Mouse (Mus musculus) v-Abl transformed pro-B cells (cell line): ENCODE results near the gene Brap.

Experiments
- in situ Hi-C, 2 experiments: fragments of 400-800 bp; cut with MboI; formaldehyde crosslinking; loops; one replicate each; pipeline ENCODE4 v1.15.1; 2025; ENCODE audit not compliant: unreplicated experiment in 2 of 2

Brap gene

DNA sequence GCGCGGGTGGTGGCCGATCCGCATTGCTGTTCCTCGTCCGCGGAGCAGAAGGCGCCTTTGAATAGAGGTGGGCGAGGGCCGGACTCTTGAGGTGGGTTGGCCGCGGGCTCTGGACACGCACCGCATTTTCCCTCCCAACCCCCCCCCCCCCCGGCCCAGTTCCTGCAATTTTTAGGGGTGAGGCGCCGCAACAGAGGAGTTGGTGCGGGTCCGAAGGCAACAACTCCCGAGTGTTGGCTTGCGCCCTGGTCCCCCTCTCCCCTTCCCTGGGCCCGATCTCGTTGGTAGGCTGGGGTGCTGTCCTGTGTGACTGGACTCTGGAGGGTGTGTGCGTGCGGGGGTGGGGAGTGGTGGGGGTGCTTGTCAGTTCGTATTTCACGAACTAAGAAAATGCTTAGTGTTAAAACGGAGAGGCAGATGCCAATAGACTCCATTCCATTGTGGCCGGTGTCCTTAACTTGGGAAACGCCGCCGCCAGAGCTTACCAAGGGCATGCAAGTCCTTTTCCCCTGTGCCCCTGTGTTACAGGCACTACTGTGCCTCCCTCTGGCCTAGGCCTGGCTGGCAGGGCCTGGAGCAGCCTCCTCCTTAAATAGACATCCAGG, 52.7 kb downstream of the Brap start:
- in situ Hi-C loops, result no loop called here

DNA sequence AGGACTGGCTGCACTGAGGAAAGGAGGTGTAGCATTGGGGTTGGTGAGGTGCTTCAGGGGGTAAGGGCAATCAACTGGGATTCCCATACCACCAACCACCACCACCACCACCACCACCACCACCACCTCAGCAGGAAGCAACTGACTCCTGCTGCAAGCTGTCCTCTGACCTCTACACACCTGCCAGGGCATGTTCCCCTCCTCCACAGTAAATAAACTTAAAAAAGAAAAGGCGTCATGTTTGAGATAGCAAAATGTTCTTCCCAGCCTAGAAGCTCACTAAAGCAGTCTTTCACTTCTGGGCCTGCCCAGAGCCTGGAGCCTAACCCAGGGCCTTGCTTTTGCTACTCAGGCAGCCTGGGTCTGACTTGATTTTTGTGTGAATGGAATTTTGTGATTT, 54.0 kb downstream of the Brap start:
- in situ Hi-C loops, result no loop called here

DNA sequence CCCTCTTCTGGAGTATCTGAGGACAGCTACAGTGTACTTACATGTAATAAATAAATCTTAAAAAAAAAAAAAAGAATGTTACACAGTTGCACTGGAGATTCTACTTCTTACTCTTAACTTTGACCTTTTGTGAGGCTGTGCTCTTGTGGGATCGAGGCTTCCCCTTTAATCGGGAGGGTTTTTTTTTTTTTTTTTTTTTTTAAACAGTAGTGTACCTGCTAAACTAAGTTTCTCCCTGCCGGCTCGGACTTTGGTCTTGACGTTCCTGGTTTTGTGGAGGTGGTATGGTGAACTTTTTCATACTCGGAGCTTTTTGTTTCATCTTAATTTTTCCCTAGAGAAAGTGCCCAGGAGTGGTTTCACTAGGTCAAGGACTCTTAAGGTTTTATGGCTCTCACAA, 54.6 kb downstream of the Brap start:
- in situ Hi-C loops, result no loop called here

DNA sequence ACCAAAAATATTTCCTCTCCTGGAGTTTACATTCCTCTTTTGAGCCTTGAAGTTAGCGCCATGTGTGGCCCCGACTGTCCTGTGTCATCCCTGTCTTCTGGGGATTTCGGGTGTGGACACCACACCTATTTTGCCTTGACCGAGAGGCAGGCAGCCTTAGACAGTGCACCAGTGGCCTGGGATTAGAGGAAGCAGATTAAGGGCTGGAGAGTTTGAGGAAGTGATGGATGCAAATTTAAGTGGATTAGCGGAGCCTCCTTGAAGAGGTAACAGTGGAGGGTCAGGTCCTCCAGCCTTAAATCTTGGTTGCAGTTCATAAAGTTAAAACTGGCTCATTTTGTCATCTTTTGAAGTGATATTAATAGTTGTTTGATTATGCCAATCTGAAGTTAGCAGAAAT, 58.1 kb downstream of the Brap start:
- in situ Hi-C loops, result no loop called here

DNA sequence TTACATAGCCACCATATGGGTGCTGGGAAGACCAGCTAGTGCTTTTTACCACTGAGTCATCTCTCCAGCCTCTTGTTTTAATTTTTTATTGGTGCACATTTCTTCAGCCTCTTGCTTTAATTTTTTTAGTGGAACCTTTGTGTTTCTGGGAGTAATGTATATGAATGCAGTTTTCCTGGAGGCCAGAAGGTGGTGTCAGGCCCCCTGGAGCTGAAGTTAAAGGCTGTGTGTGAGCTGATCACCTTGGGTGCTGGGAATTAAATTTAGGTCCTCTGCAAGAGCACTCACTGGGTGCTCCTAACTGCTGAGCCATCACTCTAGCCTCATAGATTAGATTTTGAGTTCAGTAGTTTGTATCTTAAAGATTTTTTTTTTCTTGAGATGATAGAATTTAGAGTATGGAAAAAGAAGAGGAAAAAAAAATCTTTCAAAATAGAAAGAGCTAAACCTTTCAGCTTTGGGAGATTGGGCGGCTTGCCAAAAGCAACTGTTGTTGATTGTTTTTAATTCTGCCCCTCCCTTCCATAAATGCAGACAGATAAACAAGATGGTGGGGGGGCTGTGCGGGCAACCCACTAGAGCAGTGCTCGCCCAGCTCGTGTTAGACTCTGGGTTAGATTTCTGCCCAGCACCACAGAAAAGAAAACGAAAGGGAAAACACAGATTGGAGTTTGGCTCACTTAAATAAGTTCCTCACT, 60.7 kb downstream of the Brap start:
- in situ Hi-C loops, result no loop called here

DNA sequence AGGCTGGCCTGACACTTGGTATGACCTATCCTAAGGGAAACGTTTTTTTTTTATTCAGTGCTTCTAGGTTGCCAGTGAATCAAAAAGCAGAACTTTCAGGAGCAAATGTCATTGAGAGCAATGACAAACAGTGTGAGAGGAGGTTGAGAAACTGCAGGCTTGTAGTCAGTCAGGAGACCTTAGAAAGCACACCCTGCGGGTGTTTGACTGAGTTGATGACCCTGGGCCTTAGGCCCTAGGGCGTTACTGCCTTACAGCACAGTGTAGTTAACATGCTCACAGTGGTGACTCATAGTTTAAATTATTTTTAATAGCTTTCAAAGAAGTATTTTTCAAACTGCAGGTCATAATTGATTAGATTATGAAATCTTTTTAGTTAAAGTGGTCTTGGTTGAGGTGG, 61.5 kb downstream of the Brap start:
- in situ Hi-C loops, result no loop called here

DNA sequence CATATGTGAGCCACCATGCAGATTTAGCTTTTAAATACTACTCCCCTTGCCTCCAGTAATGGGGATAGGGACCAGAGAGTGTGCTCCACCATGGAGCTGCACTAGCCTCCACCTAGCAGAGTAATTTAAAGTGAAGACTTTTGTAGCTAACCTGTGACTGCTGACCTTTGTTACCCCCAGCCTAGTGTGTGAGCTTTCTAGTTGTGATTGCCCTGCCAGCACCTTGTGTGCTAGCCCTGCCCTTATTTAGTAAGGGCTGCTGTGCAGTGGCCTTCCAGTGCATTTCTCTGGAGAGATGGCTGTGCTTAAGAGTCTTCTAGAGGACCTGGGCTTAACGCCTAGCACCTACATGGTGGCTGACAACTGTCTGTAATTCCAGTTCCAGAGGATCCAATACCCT, 64.3 kb downstream of the Brap start:
- in situ Hi-C loops, result no loop called here

DNA sequence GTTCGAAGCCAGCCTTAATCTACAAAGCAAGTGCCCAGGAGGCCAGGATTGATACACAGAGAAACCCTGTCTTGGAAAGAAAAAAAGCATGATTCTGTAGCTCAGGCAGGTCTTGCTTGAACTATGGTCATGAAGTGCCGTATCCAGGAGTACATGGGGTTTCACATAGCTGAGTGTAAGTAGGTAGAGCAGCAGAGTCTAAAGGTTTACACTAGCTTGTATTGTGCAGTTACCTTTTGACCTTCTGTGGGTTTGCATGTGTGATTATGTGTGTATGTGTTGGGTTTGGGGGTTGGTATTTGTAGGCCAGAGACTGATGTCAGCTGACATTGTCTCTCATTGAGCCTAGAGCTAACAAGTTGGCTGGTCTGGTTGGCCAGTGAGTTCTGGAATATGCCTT, 69.7 kb downstream of the Brap start:
- in situ Hi-C loops, result no loop called here

DNA sequence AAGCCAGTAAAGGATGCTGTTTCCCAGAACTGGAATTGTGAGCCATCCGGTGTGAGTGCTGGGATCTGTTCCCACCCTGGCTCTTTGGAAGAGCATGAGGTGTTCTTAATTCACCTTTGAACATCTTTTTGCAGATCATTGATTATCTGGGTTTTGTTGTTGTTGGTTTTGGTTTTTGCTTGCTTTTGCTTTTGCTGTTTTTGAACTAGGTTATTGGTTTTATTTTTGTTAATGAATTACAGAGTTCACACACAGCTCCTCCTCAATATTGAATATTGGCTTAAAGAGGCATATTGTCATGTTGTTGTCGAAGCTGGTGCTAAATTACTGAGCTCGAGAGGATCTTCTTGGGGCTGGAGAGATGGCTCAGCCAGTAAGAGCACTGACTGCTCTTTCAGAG, 76.3 kb downstream of the Brap start:
- in situ Hi-C loops, result no loop called here
